Mouse (Mus musculus) lung, adult 2 months (tissue): ENCODE data around the gene Cfap54.

Experiments used
- CTCF ChIP-seq: fragments of 200-500 bp; IDR thresholded peaks from 2 replicates; pipeline ENCODE4 v1.5.1; 2011; ENCODE audit warnings: mild to moderate bottlenecking, low read length, control low read depth; ENCODE audit not compliant: insufficient read depth
- POLR2A ChIP-seq: fragments of 200-500 bp; IDR thresholded peaks from 2 replicates; pipeline ENCODE4 v1.6.1; 2011; ENCODE audit warnings: low read depth, mild to moderate bottlenecking, control low read depth, low read length, borderline replicate concordance; ENCODE audit errors: extremely low read depth

DNA sequence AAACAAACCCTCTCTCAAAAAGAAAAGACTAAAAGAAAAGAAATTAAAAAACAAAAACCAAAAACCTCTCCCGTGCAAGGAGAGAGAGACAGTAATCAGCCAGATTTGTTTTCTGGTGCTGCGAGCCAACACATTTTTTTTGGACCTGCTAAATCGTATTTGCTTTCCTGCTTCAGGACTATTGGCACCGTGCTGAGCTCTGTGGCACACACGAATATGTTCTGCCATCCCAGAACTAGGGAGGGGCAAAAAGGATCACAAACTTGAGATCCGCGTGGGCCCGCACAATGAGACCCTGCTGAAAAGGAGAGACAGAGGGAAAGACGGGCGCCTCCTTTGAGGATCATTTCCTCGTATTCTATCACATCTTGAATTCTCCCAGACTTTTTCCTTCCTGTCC is 22.3 kb upstream of the Cfap54 start:
- TF ChIP-seq CTCF (no peak), POLR2A (no peak)
